Mouse (Mus musculus): ENCODE measurements around the gene Zic2.

- TF ChIP-seq CTCF (IDR thresholded peaks at IDR 0.05; ENCODE audit: low read depth, low read length) (no peak), GATA1 (IDR thresholded peaks at IDR 0.05; ENCODE audit: borderline replicate concordance, low read length) (no peak), TAL1 (conservative IDR thresholded peaks at IDR 0.05; ENCODE audit: low read depth, low read length) (no peak), POLR2AphosphoS5 (IDR thresholded peaks at IDR 0.05; ENCODE audit: insufficient replicate concordance, low read depth, low read length) (no peak), GATA2 (IDR thresholded peaks at IDR 0.05; ENCODE audit: borderline replicate concordance, low read depth, low read length) (no peak)
Measured at GRCm38 (mm10) chr14:122467926-122468841, 7.1 kb upstream of the Zic2 start.
